Mouse (Mus musculus) neutrophil, adult 59 days (primary cell): ENCODE results near the gene Plod1. TPM values are rescaled to one million over a fixed set of nuclear protein-coding genes. Genes with fewer than 3 reads are reported as not detected.

Source experiments
- total RNA-seq, 2 experiments: library from RNA; stranded (reverse); gene quantifications; 1 replicate in 1 of 2; 2 replicates in 1 of 2; pipeline ENCODE4 v1.2.4; 2023

The Plod1 gene
- 10 to 100 TPM; 20.2 to 20.7 TPM for total RNA-seq

DNA sequence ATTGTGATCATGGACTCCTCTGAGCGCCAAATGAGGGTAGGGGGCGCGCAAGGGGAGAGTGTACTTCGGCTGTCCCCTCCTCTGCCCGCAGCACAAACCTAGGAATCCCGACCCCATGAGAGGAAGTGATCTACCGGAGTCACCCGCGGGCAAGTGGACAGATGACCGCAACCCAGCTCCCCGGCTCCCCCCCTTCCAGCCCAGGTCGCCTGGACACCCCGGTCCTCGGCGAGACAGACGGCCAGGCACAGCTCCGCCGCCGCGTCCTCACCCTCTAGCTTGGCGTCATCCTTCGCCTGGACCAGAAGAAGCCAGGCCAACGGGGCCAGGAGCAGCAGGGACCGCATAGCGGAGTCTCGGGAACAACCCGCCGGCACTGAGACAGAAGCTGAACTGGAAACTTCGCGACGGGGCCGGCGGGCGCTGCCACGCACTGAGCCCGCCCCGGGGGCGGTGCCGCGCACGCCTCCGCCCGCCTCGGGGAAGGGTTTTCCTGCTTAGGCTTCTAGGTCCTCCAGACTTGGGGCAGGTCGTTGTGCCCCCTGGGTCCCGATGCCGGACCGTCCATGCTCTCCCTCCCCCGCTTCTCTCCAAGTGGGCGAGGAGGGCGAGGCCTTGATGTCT is at the start of gene Plod1:
Gene Plod1 (minus strand): TSS at position 437 of the 624 bp plus-strand sequence.

DNA sequence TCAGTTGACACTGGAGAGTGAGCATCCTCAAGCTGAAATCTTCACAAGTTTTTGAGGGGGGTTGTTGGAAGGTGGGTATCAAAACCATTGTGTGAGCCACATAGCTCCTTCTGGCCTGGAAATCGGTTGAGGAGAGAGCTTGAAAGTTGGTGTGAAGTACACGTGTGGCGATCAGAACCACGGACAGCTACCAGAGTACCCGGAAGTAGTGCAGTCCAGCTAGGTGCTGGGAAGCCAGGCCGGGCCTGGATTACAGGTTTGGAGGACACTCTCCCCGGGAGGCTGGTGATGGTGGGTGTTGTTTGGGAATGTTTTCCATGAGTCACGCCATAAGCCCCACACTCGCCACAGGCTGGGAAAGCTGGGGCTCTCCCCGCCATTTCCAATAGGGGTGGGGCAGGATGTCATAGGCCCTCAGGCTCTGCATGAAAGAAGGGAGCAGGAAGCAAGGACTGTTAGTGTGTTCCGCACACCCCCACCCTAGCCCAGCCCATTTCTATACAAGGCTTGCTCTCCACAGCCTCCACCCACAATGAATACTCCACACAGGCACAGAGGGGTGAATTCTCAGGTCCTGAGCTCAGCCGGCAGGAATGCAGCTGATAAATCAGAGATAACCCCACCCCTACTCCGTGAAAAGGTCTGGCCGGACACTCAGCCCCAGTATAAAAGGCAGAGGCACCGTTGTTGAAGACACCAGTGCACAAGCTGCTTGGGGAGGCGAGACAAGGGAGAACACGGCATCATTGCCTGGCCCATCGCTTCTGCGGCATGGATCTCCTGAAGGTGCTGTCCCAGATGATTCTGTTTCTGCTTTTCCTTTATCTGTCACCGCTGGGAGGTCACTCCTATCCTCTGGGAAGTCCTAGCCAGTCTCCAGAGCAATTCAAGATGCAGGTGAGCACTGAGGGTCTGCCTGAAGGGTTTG is 48.9 kb upstream of the Plod1 start, which contains the start of gene Nppb:
Gene Nppb (plus strand): TSS at position 584 of the 928 bp plus-strand sequence.

DNA sequence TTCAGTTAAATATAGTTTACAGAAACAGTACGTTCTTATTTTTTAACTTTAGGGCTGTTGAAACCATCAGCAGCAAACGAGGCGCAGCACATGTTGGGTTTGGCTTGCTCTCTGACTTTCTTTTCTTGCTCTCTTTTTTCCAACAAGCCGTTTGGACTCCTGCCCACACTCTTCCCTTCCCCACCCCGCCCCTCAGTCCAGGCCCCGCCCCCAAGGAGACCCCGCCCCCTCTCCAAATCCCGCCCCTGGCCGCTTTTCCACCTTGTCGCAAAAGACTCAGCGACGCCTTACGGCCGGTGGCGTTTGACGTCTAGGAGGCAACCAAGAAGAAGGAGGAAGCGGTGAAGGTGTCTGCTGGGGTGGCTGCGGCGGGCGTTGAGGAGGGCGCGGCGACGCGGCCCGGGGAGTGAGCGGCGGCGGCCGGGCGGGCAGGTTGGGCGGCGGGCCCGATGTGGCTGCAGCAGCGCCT is 4.0 kb upstream of the Plod1 start, which contains the start of gene 2510039O18Rik:
Gene 2510039O18Rik (plus strand): TSS at position 320 of the 469 bp plus-strand sequence.

DNA sequence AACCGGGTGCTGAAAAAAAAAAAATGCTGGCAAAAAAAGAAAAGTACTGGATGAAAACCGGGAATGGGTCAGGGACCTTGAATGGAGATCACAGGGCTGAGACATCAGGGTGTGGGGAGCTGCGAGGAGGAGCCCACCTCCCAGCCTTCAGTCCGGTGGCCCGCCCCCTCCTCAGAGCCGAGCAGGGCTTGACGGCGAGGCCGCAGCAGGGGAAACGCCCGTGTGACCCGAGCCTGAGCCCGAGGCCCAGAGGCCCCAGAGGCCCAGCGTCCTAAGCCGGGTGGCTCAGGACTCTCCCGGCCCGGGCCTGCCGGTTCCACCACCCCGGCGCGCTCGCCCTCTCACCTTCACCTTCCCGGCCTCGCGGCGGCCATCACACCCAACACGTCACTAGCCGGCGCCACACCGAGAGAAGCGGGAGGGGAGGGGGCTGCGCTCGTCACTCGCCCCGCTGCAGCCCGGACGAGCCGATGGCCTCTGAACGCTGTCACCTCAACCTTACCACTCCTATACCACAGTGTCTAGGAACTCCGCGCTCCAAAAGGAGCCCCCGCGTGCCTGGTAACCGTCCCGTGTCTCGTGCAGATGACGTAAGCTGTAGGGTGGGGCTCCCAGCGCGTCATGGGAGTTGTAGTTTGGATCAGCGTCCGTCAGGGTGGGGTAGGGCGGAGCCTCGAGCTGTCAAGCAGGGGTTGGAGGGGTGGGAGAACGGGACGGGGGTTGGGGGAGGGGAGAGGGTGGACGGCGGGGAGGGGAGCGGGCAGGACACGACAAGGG is 32.1 kb downstream of the Plod1 start, which contains the start of gene Mfn2:
Gene Mfn2 (minus strand): TSS at position 392 of the 777 bp plus-strand sequence.

DNA sequence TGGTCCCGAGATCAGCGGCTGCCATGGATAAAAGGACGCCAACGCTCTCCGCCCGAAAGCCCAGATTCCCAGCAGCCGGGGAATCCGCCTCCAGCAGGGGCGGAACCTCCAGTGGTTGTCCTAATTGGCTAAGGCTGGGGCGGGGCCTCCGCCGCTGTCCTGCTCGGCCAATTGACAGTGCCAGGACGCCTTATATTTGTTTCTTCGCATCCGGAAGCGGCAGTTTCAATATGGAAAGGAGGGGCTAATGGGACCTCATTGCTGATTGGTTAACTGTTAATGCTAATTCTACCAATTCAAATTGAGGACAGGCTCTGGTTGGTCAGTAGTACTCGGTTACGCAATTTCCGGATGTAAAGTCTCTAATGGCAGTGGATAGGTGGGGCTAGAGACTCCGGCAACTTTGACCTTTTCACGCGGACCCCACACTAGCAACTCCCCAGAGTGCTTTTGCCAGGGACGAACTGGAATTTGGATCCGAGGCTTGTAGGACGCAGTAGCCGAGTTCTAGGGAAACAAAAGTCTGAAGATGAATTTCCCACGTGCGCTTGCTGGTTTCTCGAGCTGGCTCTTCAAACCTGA is 68.0 kb downstream of the Plod1 start, which contains the start of the genes Miip and Fv1:
Gene Miip (minus strand): TSS at position 367 of the 582 bp plus-strand sequence.
Gene Fv1 (plus strand): TSS at position 530 of the 582 bp plus-strand sequence.

Other genes starting within 250 kb of the Plod1 start
- not detected for gene Zfp534, start 234.2 kb downstream of the Plod1 start, total RNA-seq
- gene Zfp984, start 127.0 kb downstream of the Plod1 start, total RNA-seq: 10 to 100 TPM; 10.5 to 13.1 TPM
- 1 to 10 TPM; 3.5 TPM for gene Zfp933, start 88.4 kb downstream of the Plod1 start, total RNA-seq
- 10 to 100 TPM; 34.1 to 36.9 TPM for gene Miip, start 68.0 kb downstream of the Plod1 start, total RNA-seq
- gene Fv1, start 67.8 kb downstream of the Plod1 start, total RNA-seq: 1 to 10 TPM; 6.4 to 7.3 TPM
- 10 to 100 TPM; 52.0 to 55.5 TPM for gene Mfn2, start 32.1 kb downstream of the Plod1 start, total RNA-seq
- 10 to 100 TPM; 59.4 to 61.8 TPM for gene 2510039O18Rik, start 4.1 kb upstream of the Plod1 start, total RNA-seq
- gene Nppb, start 49.0 kb upstream of the Plod1 start, total RNA-seq: not detected
- not detected for gene Nppa, start 64.0 kb upstream of the Plod1 start, total RNA-seq
- gene Clcn6, start 102.1 kb upstream of the Plod1 start, total RNA-seq: 10 to 100 TPM in 1 of 2 experiments, 1 to 10 TPM in 1; 9.6 to 12.2 TPM
- gene Mthfr, start 102.3 kb upstream of the Plod1 start, total RNA-seq: 10 to 100 TPM; 11.4 to 12.5 TPM
- 10 to 100 TPM; 59.8 to 67.7 TPM for gene Agtrap, start 151.3 kb upstream of the Plod1 start, total RNA-seq
- gene Mad2l2, start 193.6 kb upstream of the Plod1 start, total RNA-seq: 10 to 100 TPM in 1 of 2 experiments, 1 to 10 TPM in 1; 9.2 to 12.4 TPM
- gene Draxin, start 193.9 kb upstream of the Plod1 start, total RNA-seq: not detected
- gene Fbxo6, start 215.4 kb upstream of the Plod1 start, total RNA-seq: 10 to 100 TPM; 14.8 to 19.8 TPM
- 1 to 10 TPM; 1.1 to 1.3 TPM for gene Fbxo44, start 223.7 kb upstream of the Plod1 start, total RNA-seq
- not detected for gene Fbxo2, start 223.9 kb upstream of the Plod1 start, total RNA-seq